Mouse (Mus musculus) forebrain, embryonic 13.5 days (tissue): ENCODE results near the gene Ppargc1a. TPM values are rescaled to one million over a fixed set of nuclear protein-coding genes. Genes with fewer than 3 reads are reported as not detected.

Source experiments
- ATAC-seq: fragments of 200-750 bp; cut with Nextera tagmentation; 2 replicates; pipeline ENCODE4 v1.8.0; 2017
- H3K27ac ChIP-seq: fragments of 300-500 bp; sonication (generic); 2 replicates; pipeline ENCODE4 v1.5.1; 2015; ENCODE audit warnings: inconsistent platforms, mild to moderate bottlenecking, moderate library complexity
- H3K27me3 ChIP-seq: fragments of 300-500 bp; sonication (generic); 2 replicates; pipeline ENCODE4 v1.6.1; 2015; ENCODE audit warnings: mild to moderate bottlenecking, inconsistent platforms
- H3K36me3 ChIP-seq: fragments of 300-500 bp; sonication (generic); 2 replicates; pipeline ENCODE4 v1.6.1; 2015; ENCODE audit warnings: mild to moderate bottlenecking, inconsistent platforms; ENCODE audit not compliant: poor library complexity, severe bottlenecking
- H3K4me1 ChIP-seq: fragments of 300-500 bp; sonication (generic); 2 replicates; pipeline ENCODE4 v1.6.1; 2015; ENCODE audit warnings: inconsistent platforms
- H3K4me2 ChIP-seq: fragments of 300-500 bp; sonication (generic); 2 replicates; pipeline ENCODE4 v1.6.1; 2015; ENCODE audit warnings: inconsistent platforms, mild to moderate bottlenecking, moderate library complexity
- H3K4me3 ChIP-seq: fragments of 300-500 bp; sonication (generic); 2 replicates; pipeline ENCODE4 v1.5.1; 2015; ENCODE audit warnings: mild to moderate bottlenecking, inconsistent platforms
- H3K9ac ChIP-seq: fragments of 300-500 bp; sonication (generic); 2 replicates; pipeline ENCODE4 v1.6.1; 2015; ENCODE audit warnings: mild to moderate bottlenecking, inconsistent platforms
- H3K9me3 ChIP-seq: fragments of 300-500 bp; sonication (generic); replicated peaks from 2 replicates; pipeline ENCODE4 v1.6.1; 2016; ENCODE audit warnings: inconsistent platforms
- WGBS: fragments of 180-500 bp; shearing (Covaris S2); methylation state at CpG from one replicate; pipeline ENCODE4 v1.1.7; 2015; 5-methylcytosine and 5-hydroxymethylcytosine counted together
- polyA plus RNA-seq: library from polyadenylated mRNA; unstranded; fragments of >200 nt; fragmentation: Nextera tagmentation; extraction: Ambion mirVana; gene quantifications from 2 replicates; pipeline ENCODE4 v1.2.1, GENCODE M21; 2015

Gene Ppargc1a
- polyA plus RNA-seq, 1 experiment from 2014 or later, result 4.9 TPM

- Histone ChIP-seq H3K9me3 (no peaks in the 10 kb centered on the region), H3K9ac (no peak overlapping the region), H3K4me1 (no peaks in the 10 kb centered on the region), H3K4me3 (no peak overlapping the region), H3K27ac (no peak overlapping the region), H3K36me3 (no peaks in the 10 kb centered on the region), H3K27me3 (no peaks in the 10 kb centered on the region), H3K4me2 (no peak overlapping the region)
- ATAC-seq, result no peak
- 47% methylated on average over 4 of the region's 4 CpGs for WGBS
These were observed 127.8 kb downstream of the Ppargc1a start for GRCm38 (mm10) chr5:51439773-51440172.

- H3K9me3 ChIP-seq, result no peaks in the 10 kb centered on the region
- WGBS, result 92% methylated on average over 5 of the region's 5 CpGs
- ATAC-seq, result no peak
- no peaks in the 10 kb centered on the region for H3K36me3 ChIP-seq
- H3K4me2 ChIP-seq, result no peak overlapping the region
- no peak overlapping the region for H3K4me3 ChIP-seq
- no peak overlapping the region for H3K27ac ChIP-seq
- H3K27me3 ChIP-seq, result no peaks in the 10 kb centered on the region
- H3K9ac ChIP-seq, result no peak overlapping the region
- no peaks in the 10 kb centered on the region for H3K4me1 ChIP-seq
These were observed 133.6 kb downstream of the Ppargc1a start for GRCm38 (mm10) chr5:51433905-51434304.

- no peak overlapping the region for H3K4me3 ChIP-seq
- no peaks in the 10 kb centered on the region for H3K4me1 ChIP-seq
- H3K27ac ChIP-seq, result no peak overlapping the region
- no peaks in the 10 kb centered on the region for H3K36me3 ChIP-seq
- H3K27me3 ChIP-seq, result no peaks in the 10 kb centered on the region
- no peaks in the 10 kb centered on the region for H3K9me3 ChIP-seq
- peak; percentile 70; the same call in 1 of the 2 replicates for ATAC-seq
- WGBS, result 87% methylated on average over 2 of the region's 2 CpGs
- no peak overlapping the region for H3K9ac ChIP-seq
- no peak overlapping the region for H3K4me2 ChIP-seq
These were observed 135.0 kb downstream of the Ppargc1a start for GRCm38 (mm10) chr5:51432532-51432931.

DNA sequence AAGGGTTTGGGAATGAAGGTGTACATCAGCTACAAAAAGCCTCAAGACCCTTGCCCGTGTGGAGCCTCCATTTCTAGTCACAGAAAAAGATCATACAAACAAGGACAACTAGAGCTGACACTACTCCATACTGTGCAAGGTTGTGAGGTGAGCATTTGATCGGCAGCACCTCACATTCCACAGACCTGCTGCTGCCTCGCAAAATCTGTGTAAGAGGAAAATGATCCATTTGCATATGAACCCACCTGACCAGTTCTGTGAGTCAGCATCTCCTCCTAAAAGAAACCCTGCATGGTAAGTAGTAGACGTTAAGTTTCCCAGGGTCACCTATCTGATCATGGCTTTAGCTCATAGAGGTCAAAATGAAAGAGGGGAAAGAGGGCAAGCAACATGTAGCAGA lies 135.5 kb downstream of the Ppargc1a start:
- Histone ChIP-seq H3K4me3 (no peak overlapping the region), H3K27ac (no peak overlapping the region), H3K9ac (no peak overlapping the region), H3K36me3 (no peaks in the 10 kb centered on the region), H3K27me3 (no peaks in the 10 kb centered on the region), H3K9me3 (no peaks in the 10 kb centered on the region), H3K4me1 (no peaks in the 10 kb centered on the region), H3K4me2 (no peak overlapping the region)
- ATAC-seq, result no peak
- WGBS, result 67% methylated on average over 4 of the region's 4 CpGs

DNA sequence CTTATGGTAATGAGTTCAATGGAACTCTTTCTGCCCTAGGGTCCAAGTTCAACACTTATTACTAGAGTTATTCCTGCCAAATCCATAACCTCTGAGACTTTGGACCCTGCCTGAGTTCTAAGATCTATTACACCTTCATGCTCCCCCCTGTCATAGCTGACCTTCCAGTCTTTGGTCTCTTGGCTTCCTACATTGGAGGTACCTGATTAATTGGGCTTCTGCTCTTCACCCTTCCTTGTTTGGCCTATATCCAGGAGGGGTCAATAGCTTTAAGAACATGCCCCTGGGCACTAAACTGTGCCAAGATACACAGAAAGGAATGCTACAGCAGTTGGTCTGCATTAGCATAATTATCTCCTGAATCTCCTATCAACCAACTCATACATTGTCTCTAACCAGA lies 141.1 kb downstream of the Ppargc1a start:
- H3K4me3 ChIP-seq, result no peak overlapping the region
- H3K27ac ChIP-seq, result no peak overlapping the region
- H3K4me2 ChIP-seq, result no peak overlapping the region
- H3K36me3 ChIP-seq, result no peaks in the 10 kb centered on the region
- no peaks in the 10 kb centered on the region for H3K27me3 ChIP-seq
- ATAC-seq, result no peak
- H3K9ac ChIP-seq, result no peak overlapping the region
- H3K4me1 ChIP-seq, result no peaks in the 10 kb centered on the region
- no peaks in the 10 kb centered on the region for H3K9me3 ChIP-seq

DNA sequence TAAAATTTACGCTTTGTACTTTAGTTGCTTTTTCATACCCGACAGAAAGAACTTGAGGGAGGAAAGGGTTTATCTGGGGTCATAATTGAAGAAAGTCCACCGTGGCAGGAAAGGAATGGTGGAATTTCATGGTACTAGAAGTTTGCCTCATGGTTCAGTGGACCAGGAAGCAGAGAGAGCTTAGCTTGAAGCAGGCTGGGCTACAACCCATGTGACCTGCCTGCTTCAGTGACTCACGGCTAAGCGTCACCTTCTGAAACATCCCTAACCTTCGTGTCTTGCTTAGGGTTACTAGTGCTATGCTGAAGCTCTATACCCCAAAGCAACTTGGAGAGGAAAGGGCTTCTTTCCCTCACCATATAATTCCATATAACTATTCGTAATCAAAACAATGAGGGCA lies 151.1 kb downstream of the Ppargc1a start:
- Histone ChIP-seq H3K9ac (no peak overlapping the region), H3K4me2 (no peak overlapping the region), H3K4me3 (no peak overlapping the region), H3K27me3 (no peaks in the 10 kb centered on the region), H3K27ac (no peak overlapping the region), H3K9me3 (no peaks in the 10 kb centered on the region), H3K36me3 (no peaks in the 10 kb centered on the region), H3K4me1 (peaks cover 9% of the 10 kb centered on the region)
- WGBS, result 91% methylated on average over 7 of the region's 7 CpGs
- ATAC-seq, result no peak

DNA sequence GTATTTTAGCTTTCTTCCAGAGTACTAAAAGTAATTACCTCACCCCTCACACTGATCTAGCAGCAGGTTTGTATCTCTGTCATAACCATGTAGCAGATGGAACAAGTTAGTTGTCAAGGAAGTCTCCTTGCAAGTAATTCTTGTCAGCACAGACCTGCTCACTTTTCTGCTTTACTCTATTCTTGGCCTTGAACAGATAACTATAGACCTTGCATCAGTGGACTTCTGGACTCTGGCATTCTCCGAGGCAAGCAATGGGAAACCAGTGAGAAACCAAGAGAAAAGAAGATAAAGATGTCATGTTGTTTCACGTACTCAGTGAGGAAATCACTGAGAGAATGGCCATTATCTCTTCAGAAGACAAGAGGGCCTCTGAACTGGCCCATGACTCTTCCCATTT lies 152.1 kb downstream of the Ppargc1a start:
- 85% methylated on average over 2 of the region's 2 CpGs for WGBS
- no peak overlapping the region for H3K27ac ChIP-seq
- no peak overlapping the region for H3K9ac ChIP-seq
- no peak for ATAC-seq
- no peak overlapping the region for H3K4me3 ChIP-seq
- H3K36me3 ChIP-seq, result no peaks in the 10 kb centered on the region
- H3K9me3 ChIP-seq, result no peaks in the 10 kb centered on the region
- no peaks in the 10 kb centered on the region for H3K27me3 ChIP-seq
- peaks cover 9% of the 10 kb centered on the region for H3K4me1 ChIP-seq
- H3K4me2 ChIP-seq, result no peak overlapping the region

GRCm38 (mm10) chr5:51412303-51413117 lies 155.0 kb downstream of the Ppargc1a start:
- peaks cover 9% of the 10 kb centered on the region for H3K4me1 ChIP-seq
- H3K4me2 ChIP-seq, result peak overlapping the region; percentile 41
- H3K9ac ChIP-seq, result no peak overlapping the region
- no peaks in the 10 kb centered on the region for H3K27me3 ChIP-seq
- no peaks in the 10 kb centered on the region for H3K9me3 ChIP-seq
- H3K27ac ChIP-seq, result peak overlapping the region; percentile 10; the same call in 1 of the 2 replicates
- no peaks in the 10 kb centered on the region for H3K36me3 ChIP-seq
- H3K4me3 ChIP-seq, result no peak overlapping the region
- ATAC-seq, result peak; percentile 87
- WGBS, result 18% methylated on average over 12 of the region's 12 CpGs

DNA sequence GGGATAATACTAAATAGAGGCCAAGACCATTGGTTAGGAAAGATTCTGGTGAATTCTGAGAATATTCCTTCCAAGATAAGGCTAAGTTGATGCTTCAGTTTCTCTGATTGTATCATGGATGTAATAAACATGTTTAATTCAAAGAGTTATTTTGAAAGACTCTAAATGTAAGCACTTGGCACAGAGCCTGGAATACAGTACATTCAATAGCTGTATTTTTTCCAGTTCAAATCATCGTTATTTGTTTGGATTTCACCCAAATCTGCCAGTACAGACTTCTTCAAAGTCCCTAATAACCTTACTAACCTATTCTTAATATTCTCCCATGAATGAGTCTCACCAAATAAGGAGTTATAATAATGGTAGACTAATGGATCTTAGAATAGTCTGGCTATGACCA lies 157.5 kb downstream of the Ppargc1a start:
- no peak for ATAC-seq
- 20% methylated on average over 1 of the region's 1 CpGs for WGBS
- Histone ChIP-seq H3K36me3 (no peaks in the 10 kb centered on the region), H3K4me3 (no peak overlapping the region), H3K27ac (no peak overlapping the region), H3K4me1 (peaks cover 9% of the 10 kb centered on the region), H3K9ac (no peak overlapping the region), H3K4me2 (no peak overlapping the region), H3K27me3 (no peaks in the 10 kb centered on the region), H3K9me3 (no peaks in the 10 kb centered on the region)

DNA sequence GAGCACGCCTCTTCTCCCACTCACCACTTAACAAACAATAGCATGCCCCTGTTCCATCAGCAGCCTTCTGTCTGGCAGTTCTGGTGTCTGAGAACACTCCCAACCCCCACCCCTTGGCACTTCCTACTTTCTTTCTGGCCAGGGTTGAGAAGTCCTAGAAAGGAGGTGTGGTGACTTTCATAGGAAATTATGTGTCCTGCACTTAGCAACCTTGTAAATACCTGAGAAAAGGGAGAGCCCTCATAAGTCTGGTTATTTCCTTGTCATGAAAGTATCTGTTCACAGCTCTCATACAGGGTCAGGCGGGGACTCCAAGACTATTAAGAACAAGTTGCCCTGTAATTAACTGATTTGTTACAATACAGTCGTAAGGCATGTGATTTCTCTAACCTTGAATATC lies 161.1 kb downstream of the Ppargc1a start:
- no peaks in the 10 kb centered on the region for H3K4me1 ChIP-seq
- no peaks in the 10 kb centered on the region for H3K9me3 ChIP-seq
- no peak overlapping the region for H3K4me3 ChIP-seq
- no peak overlapping the region for H3K9ac ChIP-seq
- H3K36me3 ChIP-seq, result no peaks in the 10 kb centered on the region
- 74% methylated on average over 3 of the region's 3 CpGs for WGBS
- H3K27me3 ChIP-seq, result no peaks in the 10 kb centered on the region
- ATAC-seq, result no peak
- no peak overlapping the region for H3K4me2 ChIP-seq
- H3K27ac ChIP-seq, result no peak overlapping the region
